In genomic region chr15:78624431-78624950, GRCm38 (mm10) we compare ENCODE assay signal across 9 mouse cellular contexts. TPM values are rescaled to one million over a fixed set of nuclear protein-coding genes. Genes with fewer than 3 reads are reported as not detected.
DNase-seq lines count a peak whose midpoint lies in the region; ATAC-seq and TF ChIP-seq lines count a peak whose summit lies in the region.
"Had no signal": no experiment of that assay in that cellular context is flagged by ENCODE, and none has a peak within 500 bp of the region (broad histone marks: within the 10 kb centered on the region; RNA-seq: fewer than 3 reads in every experiment).

No protein-coding gene starts in this region.

- intact Hi-C loops in heart, postnatal 36 days (cut with DNase I): loop anchor here (5.0 kb wide), 1 partner anchor 248 kb away; no protein-coding TSS in a partner anchor

- no peaks in the 10 kb centered on the region for H3K79me3 ChIP-seq in C2C12 (ENCODE audit: low read depth)

- DNase-seq in adrenal gland, postnatal 10 days: peak; percentile 91
- DNase-seq in forebrain, postnatal 0 days: peak; percentile 63
- peak; percentile 78 to 81 for DNase-seq in heart, postnatal 36 days
- peak; percentile 13 for DNase-seq in large intestine, adult 2 months (ENCODE audit: low read depth, low spot score)
- peak; percentile 73 for DNase-seq in midbrain, embryonic 14.5 days
- DNase-seq in urinary bladder, postnatal 36 days (ENCODE audit: low spot score in 2 of 2): peak; percentile 51 to 80

- peak; percentile 81 for ATAC-seq in forebrain, postnatal 0 days
- 0 out of 2 replicates have a peak, but pooled peaks have one; percentile 50 for ATAC-seq in midbrain, embryonic 14.5 days (ENCODE audit: low FRiP score, low TSS enrichment)
- ATAC-seq in erythroblast, adult 5-6 weeks (replicated peaks; ENCODE audit: low FRiP score, poor library complexity, severe bottlenecking): no peak

- no peak overlapping the region for H3K9ac ChIP-seq in forebrain, postnatal 0 days
- H3K9ac ChIP-seq in midbrain, embryonic 14.5 days (replicated peaks; ENCODE audit: low read length): no peak overlapping the region
- H3K9ac ChIP-seq: limb, embryonic 13.5 days had no signal

- H3K36me3 ChIP-seq in C2C12 (ENCODE audit: control insufficient read depth, insufficient read depth): no peaks in the 10 kb centered on the region
- H3K36me3 ChIP-seq in forebrain, postnatal 0 days (ENCODE audit: insufficient read depth): no peaks in the 10 kb centered on the region
- no peaks in the 10 kb centered on the region for H3K36me3 ChIP-seq in midbrain, embryonic 14.5 days (ENCODE audit: control insufficient read depth, insufficient read depth, low read length)
- H3K36me3 ChIP-seq: limb, embryonic 13.5 days had no signal

- H3K4me2 ChIP-seq in forebrain, postnatal 0 days (ENCODE audit: low read depth): no peak overlapping the region
- H3K4me2 ChIP-seq in midbrain, embryonic 14.5 days (ENCODE audit: low read length): no peak overlapping the region
- H3K4me2 ChIP-seq: limb, embryonic 13.5 days had no signal

- no peaks in the 10 kb centered on the region for H3K79me2 ChIP-seq in C2C12 (ENCODE audit: control insufficient read depth, insufficient read depth)

- WGBS in forebrain, postnatal 0 days: 23% methylated on average over 13 of the region's 13 CpGs
- WGBS in large intestine, adult 2 months: 25% methylated on average over 13 of the region's 13 CpGs
- WGBS in midbrain, embryonic 14.5 days: 50% methylated on average over 13 of the region's 13 CpGs

- H3K27me3 ChIP-seq in C2C12 (ENCODE audit: control insufficient read depth, insufficient read depth, insufficient read length): peaks cover 34% of the 10 kb centered on the region
- H3K27me3 ChIP-seq in forebrain, postnatal 0 days (ENCODE audit: insufficient read depth, low read length): no peaks in the 10 kb centered on the region
- H3K27me3 ChIP-seq in midbrain, embryonic 14.5 days (ENCODE audit: control insufficient read depth, insufficient read depth, low read length): no peaks in the 10 kb centered on the region

- H3K9me3 ChIP-seq in forebrain, postnatal 0 days (ENCODE audit: low read length): no peaks in the 10 kb centered on the region
- no peaks in the 10 kb centered on the region for H3K9me3 ChIP-seq in midbrain, embryonic 14.5 days (ENCODE audit: control insufficient read depth, low read length)
- H3K9me3 ChIP-seq: limb, embryonic 13.5 days had no signal

- H3K27ac ChIP-seq in forebrain, postnatal 0 days (ENCODE audit: low read depth, low read length): 0 out of 2 replicates have a peak overlapping the region, but pooled peaks have one; percentile 21
- H3K27ac ChIP-seq in midbrain, embryonic 14.5 days (replicated peaks; ENCODE audit: low read depth, low read length): no peak overlapping the region

- H3K4me3 ChIP-seq in C2C12 (ENCODE audit: insufficient read depth, poor library complexity, severe bottlenecking): no peak overlapping the region
- no peak overlapping the region for H3K4me3 ChIP-seq in forebrain, postnatal 0 days (ENCODE audit: low read depth, low read length)
- no peak overlapping the region for H3K4me3 ChIP-seq in midbrain, embryonic 14.5 days (replicated peaks; ENCODE audit: low read depth, low read length)
- H3K4me3 ChIP-seq: limb, embryonic 13.5 days had no signal

- peak overlapping the region; percentile 0 for H3ac ChIP-seq in C2C12 (ENCODE audit: control insufficient read depth, insufficient read length, low read depth)

- H3K4me1 ChIP-seq in forebrain, postnatal 0 days (ENCODE audit: insufficient read depth): no peaks in the 10 kb centered on the region; the same call in 1 of the 2 replicates
- H3K4me1 ChIP-seq in midbrain, embryonic 14.5 days (ENCODE audit: control insufficient read depth, insufficient read depth, low read length): no peaks in the 10 kb centered on the region

- TF ChIP-seq CTCF in C2C12 (IDR thresholded peaks at IDR 0.05; ENCODE audit: control insufficient read depth, insufficient read depth, insufficient read length): no peak
- no peak for TF ChIP-seq CTCF in forebrain, postnatal 0 days (IDR thresholded peaks at IDR 0.05; ENCODE audit: low read depth)

TF ChIP-seq in C2C12, 6 proteins besides CTCF, POLR2A, EP300 and RAD21:
- TF ChIP-seq FOSL1 (IDR thresholded peaks at IDR 0.05; ENCODE audit: insufficient read depth, low read length, poor library complexity, severe bottlenecking): peak; percentile 98
- no peak for TF ChIP-seq USF1 (IDR thresholded peaks at IDR 0.05; ENCODE audit: low read depth)
- peak; percentile 93 for TF ChIP-seq MAX (IDR thresholded peaks at IDR 0.05)

RNA-seq across cellular contexts. Expression of gene Cyth4, which starts 27.6 kb away (rescaled TPM):
- 0.21 TPM for polyA plus RNA-seq in C2C12 (2012; fragmentation: generic; extraction: Trizol)
- 1 to 10 TPM; 7.0 to 9.9 TPM for total RNA-seq in adrenal gland, postnatal 10 days (2021)
- total RNA-seq in forebrain, postnatal 0 days (2014; rRNA removed): 5.5 and 9.8 TPM in 2 replicates
- 3.9 and 5.5 TPM in 2 replicates for polyA plus RNA-seq in forebrain, postnatal 0 days (2015; fragmentation: Nextera tagmentation; extraction: Ambion mirVana)
- 1 to 10 TPM; 5.3 to 7.7 TPM for total RNA-seq in heart, postnatal 36 days (2021)
- 13.0 and 16.3 TPM in 2 replicates for polyA plus RNA-seq in large intestine, adult 2 months (2012; rRNA removed)
- 1.8 and 2.3 TPM in 2 replicates for polyA plus RNA-seq in midbrain, embryonic 14.5 days (2014; fragmentation: Nextera tagmentation; extraction: Ambion mirVana)
- 17.1 and 19.4 TPM in 2 replicates for total RNA-seq in erythroblast, adult 5-6 weeks (2015; ENCODE audit: low replicate concordance)
- total RNA-seq in erythroblast, adult 5-6 weeks (2017; ENCODE audit: low replicate concordance): 18.1 and 20.1 TPM in 2 replicates

RNA-seq across cellular contexts. Expression of gene Rac2, which starts 51.9 kb away (rescaled TPM):
- polyA plus RNA-seq in C2C12 (2012; fragmentation: generic; extraction: Trizol): not detected
- total RNA-seq in adrenal gland, postnatal 10 days (2021): 10 to 100 TPM; 21.3 to 27.1 TPM
- 1.1 and 1.4 TPM in 2 replicates for total RNA-seq in forebrain, postnatal 0 days (2014; rRNA removed)
- 5.9 and 6.5 TPM in 2 replicates for polyA plus RNA-seq in forebrain, postnatal 0 days (2015; fragmentation: Nextera tagmentation; extraction: Ambion mirVana)
- total RNA-seq in heart, postnatal 36 days (2021): 1 to 10 TPM; 2.7 to 7.4 TPM
- polyA plus RNA-seq in large intestine, adult 2 months (2012; rRNA removed): 137 and 139 TPM in 2 replicates
- 3.7 and 7.0 TPM in 2 replicates for polyA plus RNA-seq in midbrain, embryonic 14.5 days (2014; fragmentation: Nextera tagmentation; extraction: Ambion mirVana)
- total RNA-seq in erythroblast, adult 5-6 weeks (2015; ENCODE audit: low replicate concordance): 142 and 153 TPM in 2 replicates
- total RNA-seq in erythroblast, adult 5-6 weeks (2017; ENCODE audit: low replicate concordance): 34.3 and 78.9 TPM in 2 replicates

Comparison
In these comparisons a context has a peak if more than half of its experiments do, and no peak if none do; other contexts are left out.
1. DNase-seq: peak in every context shown above with its lines; median percentile 91 in adrenal gland, postnatal 10 days; 80 in heart, postnatal 36 days; 73 in midbrain, embryonic 14.5 days; 66 in urinary bladder, postnatal 36 days; 63 in forebrain, postnatal 0 days; 13 in large intestine, adult 2 months.